ENCODE assay signal across 9 mouse cellular contexts in the genomic region with DNA sequence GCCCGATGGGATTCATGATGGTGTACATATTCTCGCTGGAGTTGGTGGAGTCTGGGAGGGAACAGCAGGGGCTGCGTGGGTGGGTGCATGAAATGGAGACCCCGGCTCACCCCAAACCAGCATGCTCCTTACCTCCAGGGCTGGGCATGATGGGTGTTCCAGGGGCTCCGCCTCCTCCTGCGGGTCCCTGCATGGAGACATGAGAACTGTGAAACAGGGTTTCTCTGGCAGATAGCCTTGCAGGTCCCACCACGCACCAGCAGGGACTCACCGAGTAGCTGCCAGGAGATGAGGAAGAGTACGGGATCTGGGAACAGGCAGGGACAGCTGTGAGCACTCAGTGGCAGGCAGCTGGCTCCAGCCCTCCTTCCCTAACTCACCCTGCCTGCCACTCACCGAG. TPM values are rescaled to one million over a fixed set of nuclear protein-coding genes. Genes with fewer than 3 reads are reported as not detected.
DNase-seq lines count a peak whose midpoint lies in the region; ATAC-seq and TF ChIP-seq lines count a peak whose summit lies in the region.
"Had no signal": no experiment of that assay in that cellular context is flagged by ENCODE, and none has a peak within 500 bp of the region (broad histone marks: within the 10 kb centered on the region; RNA-seq: fewer than 3 reads in every experiment).

No protein-coding gene starts in this region.

- peak overlapping the region; percentile 60 for H3K4me2 ChIP-seq in intestine, postnatal 0 days (replicated peaks; ENCODE audit: low read depth)
- peak overlapping the region; percentile 59 for H3K4me2 ChIP-seq in stomach, embryonic 14.5 days (replicated peaks; ENCODE audit: low read depth, low read length)

- TF ChIP-seq CTCF in intestine, postnatal 0 days (IDR thresholded peaks at IDR 0.05; ENCODE audit: low read depth) = no peak

- H3K9ac ChIP-seq in intestine, postnatal 0 days (ENCODE audit: low read depth, low read length) = no peak overlapping the region
- H3K9ac ChIP-seq in stomach, embryonic 14.5 days (replicated peaks; ENCODE audit: low read depth, low read length) = no peak overlapping the region; the same call in 1 of the 2 replicates

- peaks cover 6% of the 10 kb centered on the region; the same call in 1 of the 2 replicates for H3K4me1 ChIP-seq in intestine, postnatal 0 days (replicated peaks; ENCODE audit: control insufficient read depth, insufficient read depth, low read length)
- peaks cover 45% of the 10 kb centered on the region; the same call in 1 of the 2 replicates for H3K4me1 ChIP-seq in stomach, embryonic 14.5 days (ENCODE audit: control insufficient read depth, insufficient read depth, low read length)

- H3K9me3 ChIP-seq in intestine, postnatal 0 days (ENCODE audit: control insufficient read depth) = no peaks in the 10 kb centered on the region
- H3K9me3 ChIP-seq in stomach, embryonic 14.5 days (ENCODE audit: control insufficient read depth, low read depth, low read length) = peaks cover 4% of the 10 kb centered on the region; the same call in 1 of the 2 replicates

- no peaks in the 10 kb centered on the region for H3K27me3 ChIP-seq in intestine, postnatal 0 days (replicated peaks; ENCODE audit: control insufficient read depth, insufficient read depth, low read length)
- no peaks in the 10 kb centered on the region for H3K27me3 ChIP-seq in stomach, embryonic 14.5 days (ENCODE audit: control insufficient read depth, insufficient read depth, low read length)

- peak; percentile 63 for DNase-seq in embryo, embryonic 10 days (ENCODE audit: low spot score)
- no peak for DNase-seq in embryo, embryonic 9.5 days (ENCODE audit: extremely low spot score)
- peak; percentile 46 for DNase-seq in lung, postnatal 10 days
- DNase-seq in lung, postnatal 25 days (ENCODE audit: low spot score) = no peak
- no peak for DNase-seq in spleen, postnatal 4 days (ENCODE audit: low spot score in 2 of 2)
- no peak for DNase-seq in cerebellum, adult 11-12 months

- H3K36me3 ChIP-seq in intestine, postnatal 0 days (ENCODE audit: control insufficient read depth, insufficient read depth) = peaks cover 17% of the 10 kb centered on the region; the same call in 1 of the 2 replicates
- peaks cover 23% of the 10 kb centered on the region; the same call in 1 of the 2 replicates for H3K36me3 ChIP-seq in stomach, embryonic 14.5 days (ENCODE audit: control insufficient read depth, insufficient read depth, low read length)

- no peak overlapping the region for H3K4me3 ChIP-seq in intestine, postnatal 0 days (ENCODE audit: low read depth, low read length)
- peak overlapping the region; percentile 35; the same call in 1 of the 2 replicates for H3K4me3 ChIP-seq in stomach, embryonic 14.5 days (ENCODE audit: low read depth, low read length)

- no peak for ATAC-seq in intestine, postnatal 0 days
- ATAC-seq in stomach, embryonic 14.5 days (ENCODE audit: insufficient number of reproducible peaks, insufficient read depth, low FRiP score, low read depth) = no peak

- WGBS in intestine, postnatal 0 days = 42% methylated on average over 10 of the region's 10 CpGs
- 19% methylated on average over 9 of the region's 10 CpGs for WGBS in stomach, embryonic 14.5 days

- H3K27ac ChIP-seq in intestine, postnatal 0 days (ENCODE audit: low read depth, low read length) = no peak overlapping the region
- H3K27ac ChIP-seq in stomach, embryonic 14.5 days (ENCODE audit: low read length) = peak overlapping the region; percentile 7; the same call in 1 of the 2 replicates
- H3K27ac ChIP-seq: macrophage had no signal

RNA-seq across cellular contexts. Expression of a gene that starts 4.5 kb away (rescaled TPM):
- 19.4 and 21.0 TPM in 2 replicates for polyA plus RNA-seq in intestine, postnatal 0 days (2015; fragmentation: Nextera tagmentation; extraction: Ambion mirVana)
- 81.3 and 82.4 TPM in 2 replicates for polyA plus RNA-seq in stomach, embryonic 14.5 days (2014; fragmentation: Nextera tagmentation; extraction: Ambion mirVana)

RNA-seq across cellular contexts. Expression of a gene that starts 9.9 kb away (rescaled TPM):
- polyA plus RNA-seq in intestine, postnatal 0 days (2015; fragmentation: Nextera tagmentation; extraction: Ambion mirVana) = 63.2 and 65.3 TPM in 2 replicates
- 121 and 122 TPM in 2 replicates for polyA plus RNA-seq in stomach, embryonic 14.5 days (2014; fragmentation: Nextera tagmentation; extraction: Ambion mirVana)

RNA-seq across cellular contexts. Expression of a gene that starts 17.2 kb away (rescaled TPM):
- 2.1 and 2.2 TPM in 2 replicates for polyA plus RNA-seq in intestine, postnatal 0 days (2015; fragmentation: Nextera tagmentation; extraction: Ambion mirVana)
- 1.9 and 2.9 TPM in 2 replicates for polyA plus RNA-seq in stomach, embryonic 14.5 days (2014; fragmentation: Nextera tagmentation; extraction: Ambion mirVana)

RNA-seq across cellular contexts. Expression of a gene that starts 33.5 kb away (rescaled TPM):
- 1.7 and 1.9 TPM in 2 replicates for polyA plus RNA-seq in intestine, postnatal 0 days (2015; fragmentation: Nextera tagmentation; extraction: Ambion mirVana)
- polyA plus RNA-seq in stomach, embryonic 14.5 days (2014; fragmentation: Nextera tagmentation; extraction: Ambion mirVana) = 0.17 and 0.24 TPM in 2 replicates

RNA-seq across cellular contexts. Expression of a gene that starts 59.5 kb away (rescaled TPM):
- 11.8 and 13.0 TPM in 2 replicates for polyA plus RNA-seq in intestine, postnatal 0 days (2015; fragmentation: Nextera tagmentation; extraction: Ambion mirVana)
- 17.1 and 17.9 TPM in 2 replicates for polyA plus RNA-seq in stomach, embryonic 14.5 days (2014; fragmentation: Nextera tagmentation; extraction: Ambion mirVana)

Comparison
In these comparisons a context has a peak if more than half of its experiments do, and no peak if none do; other contexts are left out.
1. DNase-seq: peak in embryo, embryonic 10 days (single experiment) and lung, postnatal 10 days (single experiment); none in embryo, embryonic 9.5 days (single experiment), lung, postnatal 25 days (single experiment), spleen, postnatal 4 days (0 of 2) and cerebellum, adult 11-12 months (single experiment).